Mouse (Mus musculus) limb, embryonic 14.5 days (tissue): ENCODE data around the gene Rab38. TPM values are rescaled to one million over a fixed set of nuclear protein-coding genes. Genes with fewer than 3 reads are reported as not detected.

Experiments used
- ATAC-seq: fragments of 200-750 bp; cut with Nextera tagmentation; 2 replicates; pipeline ENCODE4 v1.8.0; 2017; ENCODE audit warnings: low read depth, moderate number of reproducible peaks, moderate TSS enrichment; ENCODE audit not compliant: low FRiP score
- DNase-seq: peaks from one replicate; pipeline ENCODE4 v3.0.0-alpha.2; 2015; ENCODE audit warnings: low spot score
- H3K27ac ChIP-seq: fragments of 300-500 bp; sonication (generic); replicated peaks from 2 replicates; pipeline ENCODE4 v1.5.1; 2014; ENCODE audit warnings: low read depth, mild to moderate bottlenecking, low read length, moderate library complexity, mixed read lengths
- H3K27me3 ChIP-seq: fragments of 300-500 bp; sonication (generic); 2 replicates; pipeline ENCODE4 v1.6.1; 2014; ENCODE audit warnings: low read length, mixed read lengths; ENCODE audit not compliant: control insufficient read depth, insufficient read depth
- H3K36me3 ChIP-seq: fragments of 300-500 bp; sonication (generic); 2 replicates; pipeline ENCODE4 v1.6.1; 2014; ENCODE audit warnings: mild to moderate bottlenecking, low read length, moderate library complexity, mixed read lengths; ENCODE audit not compliant: control insufficient read depth, insufficient read depth
- H3K4me1 ChIP-seq: fragments of 300-500 bp; sonication (generic); 2 replicates; pipeline ENCODE4 v1.6.1; 2014; ENCODE audit warnings: antibody characterized with exemption, low read length, mixed read lengths; ENCODE audit not compliant: control insufficient read depth, insufficient read depth
- H3K4me2 ChIP-seq: fragments of 300-500 bp; sonication (generic); replicated peaks from 2 replicates; pipeline ENCODE4 v1.6.1; 2014; ENCODE audit warnings: low read depth, mild to moderate bottlenecking, low read length, moderate library complexity; ENCODE audit not compliant: severe bottlenecking
- H3K4me3 ChIP-seq: fragments of 300-500 bp; sonication (generic); replicated peaks from 2 replicates; pipeline ENCODE4 v1.5.1; 2014; ENCODE audit warnings: low read length
- H3K9ac ChIP-seq: fragments of 300-500 bp; sonication (generic); 2 replicates; pipeline ENCODE4 v1.6.1; 2014; ENCODE audit warnings: mild to moderate bottlenecking, low read depth, low read length, moderate library complexity; ENCODE audit not compliant: severe bottlenecking
- H3K9me3 ChIP-seq: fragments of 300-500 bp; sonication (generic); 2 replicates; pipeline ENCODE4 v1.6.1; 2016; ENCODE audit warnings: low read length; ENCODE audit not compliant: control insufficient read depth
- POLR2A ChIP-seq: fragments of 200-500 bp; IDR thresholded peaks from 2 replicates; pipeline ENCODE4 v1.8.0; 2012; ENCODE audit warnings: inconsistent platforms, mild to moderate bottlenecking, moderate library complexity, borderline replicate concordance; ENCODE audit not compliant: insufficient read depth, insufficient read length; ENCODE audit errors: extremely low read depth
- WGBS: fragments of 180-500 bp; shearing (Covaris S2); extraction: QIAGEN DNeasy Blood & Tissue Kit; methylation state at CpG from one replicate; pipeline ENCODE4 v1.1.7; 2014; 5-methylcytosine and 5-hydroxymethylcytosine counted together
- polyA plus RNA-seq, 2 experiments: library from polyadenylated mRNA; depleted of rRNA in 1 of 2; stranded (reverse) in 1 of 2; unstranded in 1 of 2; fragments of >200 nt; fragmentation: Nextera tagmentation in 1 of 2; extraction: Ambion mirVana in 1 of 2; gene quantifications; 2 replicates each; pipeline versions ENCODE4 v1.2.1 to v1.2.3; 2012 to 2014

Rab38 gene
- polyA plus RNA-seq, 2 experiments = 18.8 to 43.0 TPM

DNA sequence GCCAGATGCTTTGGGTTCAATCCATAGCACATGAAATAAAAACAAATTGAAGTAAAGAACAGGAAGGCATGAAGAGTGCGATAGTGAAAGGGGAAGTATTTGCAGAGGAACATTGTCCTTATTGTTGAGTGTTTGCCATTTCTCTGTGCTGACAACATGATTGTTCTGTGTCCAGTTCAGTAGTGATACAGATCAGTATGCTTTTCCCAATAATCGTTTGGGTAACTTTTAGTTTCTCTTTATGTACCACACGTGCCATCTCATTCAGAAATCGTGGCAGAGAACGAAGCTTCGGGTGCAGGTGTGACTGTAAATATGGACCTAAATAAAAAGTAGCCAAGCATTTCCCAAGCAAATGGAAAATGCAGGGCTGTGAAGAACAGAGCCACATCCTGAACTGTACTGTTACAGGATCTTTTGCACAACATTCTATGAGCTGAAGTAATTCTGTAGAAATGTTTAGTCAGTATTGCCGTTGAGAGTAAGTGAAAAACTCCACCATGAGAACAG is 52.1 kb downstream of the Rab38 start:
- no peak overlapping the region for H3K4me2 ChIP-seq
- no peaks in the 10 kb centered on the region for H3K36me3 ChIP-seq
- DNase-seq = no peak
- TF ChIP-seq POLR2A = no peak
- H3K27me3 ChIP-seq = no peaks in the 10 kb centered on the region
- 82% methylated on average over 7 of the region's 7 CpGs for WGBS
- H3K27ac ChIP-seq = no peak overlapping the region
- ATAC-seq = no peak
- no peaks in the 10 kb centered on the region for H3K9me3 ChIP-seq
- H3K4me3 ChIP-seq = no peak overlapping the region
- H3K4me1 ChIP-seq = no peaks in the 10 kb centered on the region
- no peak overlapping the region for H3K9ac ChIP-seq

DNA sequence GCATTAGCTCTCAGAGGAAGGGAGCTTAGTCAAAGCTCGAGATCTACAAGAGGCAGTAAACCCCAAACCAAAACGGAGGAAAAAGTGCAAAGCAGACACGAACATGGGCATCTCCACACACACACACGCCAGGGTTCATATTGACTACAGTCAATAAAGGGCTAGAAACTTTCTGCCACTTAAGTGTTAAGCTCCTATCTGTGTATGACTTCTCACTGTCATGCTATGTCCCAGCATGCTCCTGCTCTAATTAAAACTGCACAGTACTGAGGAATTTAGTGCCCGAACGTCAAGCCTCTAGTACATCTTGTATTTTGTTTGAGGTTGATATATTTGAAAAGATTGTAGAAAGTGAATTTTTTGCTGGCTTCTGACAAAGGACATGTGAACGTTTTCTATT is 52.6 kb downstream of the Rab38 start:
- no peak for TF ChIP-seq POLR2A
- no peak overlapping the region for H3K4me2 ChIP-seq
- 67% methylated on average over 7 of the region's 7 CpGs for WGBS

DNA sequence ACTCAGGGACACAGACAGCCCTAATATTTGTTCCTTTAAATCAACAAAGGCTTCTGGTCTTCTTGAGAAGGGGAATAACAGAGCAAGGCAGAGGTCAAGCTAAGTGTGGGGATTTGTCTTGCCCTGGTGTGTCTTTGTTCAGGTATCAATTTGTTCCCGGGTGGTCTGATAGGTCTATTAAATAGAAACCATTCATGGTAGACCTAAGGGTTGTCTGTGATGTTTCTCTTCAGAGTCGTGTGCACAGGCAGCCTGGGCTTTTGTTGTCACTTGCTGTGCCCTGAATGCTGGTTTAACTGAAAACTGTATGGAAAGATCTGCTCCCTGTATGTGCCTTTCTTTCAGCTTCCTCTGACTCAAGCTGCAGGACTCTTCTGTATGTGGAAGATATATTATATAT is 60.9 kb downstream of the Rab38 start:
- H3K9ac ChIP-seq = no peak overlapping the region
- no peaks in the 10 kb centered on the region for H3K27me3 ChIP-seq
- H3K27ac ChIP-seq = no peak overlapping the region
- H3K4me2 ChIP-seq = no peak overlapping the region
- H3K4me1 ChIP-seq = no peaks in the 10 kb centered on the region
- TF ChIP-seq POLR2A = no peak
- DNase-seq (no peak), ATAC-seq (no peak)
- no peaks in the 10 kb centered on the region for H3K9me3 ChIP-seq
- WGBS = 35% methylated on average over 2 of the region's 2 CpGs
- no peak overlapping the region for H3K4me3 ChIP-seq
- H3K36me3 ChIP-seq = no peaks in the 10 kb centered on the region

More for the DNA sequence above, 52.6 kb downstream of the Rab38 start:
- DNase-seq = no peak
- H3K9ac ChIP-seq = no peak overlapping the region
- no peaks in the 10 kb centered on the region for H3K9me3 ChIP-seq
- no peak overlapping the region for H3K27ac ChIP-seq
- H3K4me1 ChIP-seq = no peaks in the 10 kb centered on the region
- no peaks in the 10 kb centered on the region for H3K36me3 ChIP-seq
- no peaks in the 10 kb centered on the region for H3K27me3 ChIP-seq
- H3K4me3 ChIP-seq = no peak overlapping the region
- ATAC-seq = no peak

DNA sequence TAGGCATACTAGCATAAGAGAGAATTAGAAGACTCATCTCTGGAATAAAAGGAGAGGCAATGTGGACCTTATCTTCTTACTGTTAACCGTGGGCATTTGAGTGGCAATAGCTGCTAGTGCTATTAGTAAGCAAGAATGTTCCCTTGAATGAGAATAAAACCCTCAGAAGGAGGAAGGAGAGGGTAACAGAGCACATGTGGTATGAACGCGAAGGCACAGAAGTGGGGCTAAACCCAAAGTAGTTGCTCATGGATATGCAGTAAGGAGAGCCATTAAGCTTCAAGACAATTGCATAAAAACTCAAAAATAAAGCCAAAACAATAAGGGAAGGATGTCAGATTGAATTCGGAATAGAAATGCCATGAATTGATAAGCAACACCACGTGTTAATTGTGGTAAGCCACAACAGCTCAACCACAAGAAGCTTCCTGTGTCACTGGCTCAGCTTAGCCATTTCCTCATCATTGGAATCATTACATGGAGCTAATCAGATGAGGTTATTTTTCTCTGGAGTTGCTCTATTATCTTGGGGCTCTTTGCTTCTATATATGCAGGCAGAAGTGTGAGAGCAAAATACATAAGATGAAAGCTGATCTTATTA is 72.2 kb downstream of the Rab38 start:
- 75% methylated on average over 5 of the region's 5 CpGs for whole genome bisulfite sequencing
- DNase-seq (no peak), ATAC-seq (no peak)
- Histone ChIP-seq H3K27ac (no peak overlapping the region), H3K27me3 (no peaks in the 10 kb centered on the region), H3K4me2 (no peak overlapping the region), H3K36me3 (no peaks in the 10 kb centered on the region), H3K9ac (no peak overlapping the region), H3K4me1 (no peaks in the 10 kb centered on the region), H3K9me3 (no peaks in the 10 kb centered on the region), H3K4me3 (no peak overlapping the region)
- TF ChIP-seq POLR2A = no peak

DNA sequence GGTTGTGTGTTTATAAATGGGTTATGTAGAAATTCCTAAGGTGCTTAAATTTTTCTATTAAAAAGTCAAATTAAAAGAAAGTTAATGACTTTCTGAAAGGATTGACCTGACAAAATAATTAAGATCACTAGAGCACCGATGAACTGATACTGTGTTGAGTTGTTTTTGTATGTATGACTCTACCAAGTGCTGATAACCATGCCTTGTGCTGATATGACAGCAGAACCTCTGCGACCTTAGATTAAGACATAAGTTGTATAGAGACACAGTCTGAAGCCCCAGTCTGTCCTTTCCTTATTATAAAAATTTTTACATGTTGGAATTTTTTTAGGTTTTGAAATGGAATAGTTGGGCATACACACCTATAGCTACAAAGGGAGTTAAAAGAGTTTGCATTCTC is 79.7 kb downstream of the Rab38 start:
- H3K27me3 ChIP-seq = no peaks in the 10 kb centered on the region
- H3K4me2 ChIP-seq = no peak overlapping the region
- ATAC-seq = no peak
- no peak overlapping the region for H3K27ac ChIP-seq
- no peaks in the 10 kb centered on the region for H3K9me3 ChIP-seq
- no peak overlapping the region for H3K4me3 ChIP-seq
- no peak for TF ChIP-seq POLR2A
- no peaks in the 10 kb centered on the region for H3K4me1 ChIP-seq
- no peak for DNase-seq
- H3K36me3 ChIP-seq = no peaks in the 10 kb centered on the region
- no peak overlapping the region for H3K9ac ChIP-seq
- 88% methylated on average over 2 of the region's 2 CpGs for WGBS

DNA sequence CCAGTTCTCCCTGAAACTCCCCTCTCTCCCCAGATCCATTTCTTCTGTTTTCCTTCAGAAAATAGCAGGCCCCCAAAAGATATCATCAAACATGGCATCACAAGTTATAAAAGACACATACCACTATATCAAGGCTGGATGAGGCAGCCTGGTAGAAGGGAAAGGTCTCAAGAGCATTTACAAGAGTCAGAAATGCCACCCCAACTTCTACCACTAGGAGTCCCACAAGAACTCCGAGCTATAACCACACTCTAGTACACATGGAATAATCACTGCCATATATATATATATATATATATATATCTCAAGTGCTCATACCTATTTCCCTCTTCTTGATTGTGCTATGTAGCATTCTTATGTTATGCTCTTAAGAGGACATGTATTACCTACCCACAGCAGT is 92.4 kb downstream of the Rab38 start:
- 67% methylated on average over 1 of the region's 1 CpGs for WGBS
- Histone ChIP-seq H3K9ac (no peak overlapping the region), H3K36me3 (no peaks in the 10 kb centered on the region), H3K4me3 (no peak overlapping the region), H3K27ac (no peak overlapping the region), H3K4me1 (no peaks in the 10 kb centered on the region), H3K4me2 (no peak overlapping the region), H3K27me3 (no peaks in the 10 kb centered on the region), H3K9me3 (no peaks in the 10 kb centered on the region)
- DNase-seq (no peak), ATAC-seq (no peak)
- no peak for TF ChIP-seq POLR2A
